Mouse (Mus musculus) forebrain, postnatal 0 days (tissue): ENCODE measurements around the gene D2hgdh. TPM values are rescaled to one million over a fixed set of nuclear protein-coding genes. Genes with fewer than 3 reads are reported as not detected.

ENCODE experiments used
- ATAC-seq: fragments of 200-750 bp; cut with Nextera tagmentation; 2 replicates; pipeline ENCODE4 v1.8.0; 2017; ENCODE audit warnings: mild to moderate bottlenecking, moderate library complexity
- DNase-seq: peaks from one replicate; pipeline ENCODE4 v3.0.0-alpha.2; 2015
- H3K27ac ChIP-seq: fragments of 300-500 bp; sonication (generic); 2 replicates; pipeline ENCODE4 v1.5.1; 2014; ENCODE audit warnings: low read depth, mild to moderate bottlenecking, antibody characterized with exemption, low read length, moderate library complexity, mixed read lengths
- H3K27me3 ChIP-seq: fragments of 300-500 bp; sonication (generic); 2 replicates; pipeline ENCODE4 v1.6.1; 2014; ENCODE audit warnings: mild to moderate bottlenecking, low read length, mixed read lengths; ENCODE audit not compliant: insufficient read depth
- H3K36me3 ChIP-seq: fragments of 300-500 bp; sonication (generic); 2 replicates; pipeline ENCODE4 v1.6.1; 2014; ENCODE audit warnings: mild to moderate bottlenecking, moderate library complexity; ENCODE audit not compliant: insufficient read depth
- H3K4me1 ChIP-seq: fragments of 300-500 bp; sonication (generic); 2 replicates; pipeline ENCODE4 v1.6.1; 2014; ENCODE audit warnings: antibody characterized with exemption; ENCODE audit not compliant: insufficient read depth
- H3K4me2 ChIP-seq: fragments of 300-500 bp; sonication (generic); 2 replicates; pipeline ENCODE4 v1.6.1; 2014; ENCODE audit warnings: low read depth, mild to moderate bottlenecking, moderate library complexity
- H3K4me3 ChIP-seq: fragments of 300-500 bp; sonication (generic); 2 replicates; pipeline ENCODE4 v1.5.1; 2014; ENCODE audit warnings: low read depth, low read length, mixed read lengths
- H3K9ac ChIP-seq: fragments of 300-500 bp; sonication (generic); 2 replicates; pipeline ENCODE4 v1.6.1; 2014; ENCODE audit warnings: mild to moderate bottlenecking
- H3K9me3 ChIP-seq: fragments of 300-500 bp; sonication (generic); 2 replicates; pipeline ENCODE4 v1.6.1; 2016; ENCODE audit warnings: low read length
- CTCF ChIP-seq: sonication (generic); IDR thresholded peaks from 2 replicates; pipeline ENCODE4 v1.5.1; 2016; ENCODE audit warnings: antibody characterized with exemption, control low read depth, low read depth
- WGBS: fragments of 180-500 bp; shearing (Covaris S2); extraction: QIAGEN DNeasy Blood & Tissue Kit; methylation state at CpG from one replicate; pipeline ENCODE4 v1.1.7; 2014; 5-methylcytosine and 5-hydroxymethylcytosine counted together
- polyA plus RNA-seq: library from polyadenylated mRNA; unstranded; fragments of >200 nt; fragmentation: Nextera tagmentation; extraction: Ambion mirVana; gene quantifications from 2 replicates; pipeline ENCODE4 v1.2.1, GENCODE M21; 2015
- total RNA-seq: library from RNA; depleted of rRNA; stranded (reverse); fragments of >200 nt; gene quantifications from 2 replicates; pipeline ENCODE4 v1.2.3, GENCODE M21; 2014

The D2hgdh gene
- total and polyA plus RNA-seq, 2 experiments from 2014 or later, result 11.2 to 13.4 TPM

GRCm38 (mm10) chr1:93811495-93812039 is 13.1 kb upstream of the D2hgdh start:
- no peaks in the 10 kb centered on the region for H3K9me3 ChIP-seq
- peaks cover 72% of the 10 kb centered on the region for H3K36me3 ChIP-seq
- TF ChIP-seq CTCF, result no peak
- H3K27me3 ChIP-seq, result no peaks in the 10 kb centered on the region
- WGBS, result 95% methylated on average over 8 of the region's 8 CpGs
- no peak overlapping the region for H3K9ac ChIP-seq
- DNase-seq (no peak), ATAC-seq (no peak)
- no peak overlapping the region for H3K27ac ChIP-seq
- no peak overlapping the region for H3K4me2 ChIP-seq
- no peak overlapping the region for H3K4me3 ChIP-seq
- H3K4me1 ChIP-seq, result no peaks in the 10 kb centered on the region

- Histone ChIP-seq H3K4me2 (no peak overlapping the region), H3K4me1 (no peaks in the 10 kb centered on the region), H3K4me3 (no peak overlapping the region), H3K9ac (no peak overlapping the region), H3K27me3 (no peaks in the 10 kb centered on the region), H3K36me3 (peaks cover 80% of the 10 kb centered on the region), H3K27ac (no peak overlapping the region), H3K9me3 (no peaks in the 10 kb centered on the region)
- ATAC-seq (no peak), DNase-seq (no peak)
- no peak for TF ChIP-seq CTCF
- WGBS, result 96% methylated on average over 8 of the region's 8 CpGs
Observed at GRCm38 (mm10) chr1:93817823-93818532, 6.7 kb upstream of the D2hgdh start.

- H3K36me3 ChIP-seq, result peaks cover 73% of the 10 kb centered on the region
- H3K27me3 ChIP-seq, result no peaks in the 10 kb centered on the region
- 89% methylated on average over 7 of the region's 7 CpGs for WGBS
Observed at GRCm38 (mm10) chr1:93818722-93819121, 6.0 kb upstream of the D2hgdh start.

GRCm38 (mm10) chr1:93823796-93824495 is 763 bp upstream of the D2hgdh start:
- peaks cover 24% of the 10 kb centered on the region for H3K36me3 ChIP-seq
- H3K27me3 ChIP-seq, result no peaks in the 10 kb centered on the region

More at GRCm38 (mm10) chr1:93818722-93819121, 6.0 kb upstream of the D2hgdh start:
- no peaks in the 10 kb centered on the region for H3K9me3 ChIP-seq
- no peak overlapping the region for H3K4me3 ChIP-seq
- no peaks in the 10 kb centered on the region for H3K4me1 ChIP-seq
- ATAC-seq, result no peak
- H3K4me2 ChIP-seq, result no peak overlapping the region
- H3K27ac ChIP-seq, result no peak overlapping the region
- DNase-seq, result no peak
- no peak overlapping the region for H3K9ac ChIP-seq
- no peak for TF ChIP-seq CTCF

DNA sequence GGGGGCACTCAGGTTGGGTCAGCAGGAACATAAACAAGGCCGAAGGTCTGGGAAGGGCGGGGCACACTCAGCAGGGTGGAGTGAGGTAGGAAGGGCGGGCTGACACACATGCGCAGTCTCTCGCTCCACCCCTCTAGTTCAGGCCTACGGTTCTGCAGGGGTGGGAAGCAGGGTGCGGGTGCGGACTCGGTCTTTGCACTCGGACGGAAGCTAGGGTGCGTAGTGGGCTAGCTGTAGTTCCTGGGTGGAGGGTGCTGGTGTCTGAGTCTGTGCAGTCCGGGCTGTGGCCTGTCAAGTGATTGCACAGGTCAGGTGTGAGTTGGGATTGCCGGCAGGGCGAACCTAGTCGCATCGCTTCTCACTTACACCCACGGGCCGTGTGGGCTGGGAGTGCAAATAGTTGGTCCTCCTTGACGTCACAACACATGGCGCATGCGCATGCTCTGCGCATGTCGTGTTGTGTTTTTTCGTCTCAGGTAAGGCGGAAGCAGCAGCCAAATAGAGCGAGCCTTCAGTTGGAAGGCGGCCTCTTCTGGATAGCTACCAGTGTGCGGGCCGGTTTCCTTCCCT is 481 bp downstream of the D2hgdh start:
- peak; percentile 96 for ATAC-seq
- peak; percentile 99 for DNase-seq
- Histone ChIP-seq H3K9me3 (no peaks in the 10 kb centered on the region), H3K9ac (peak overlapping the region; percentile 75), H3K36me3 (peaks cover 13% of the 10 kb centered on the region), H3K4me2 (peak overlapping the region; percentile 86), H3K27me3 (no peaks in the 10 kb centered on the region), H3K4me1 (peaks cover 13% of the 10 kb centered on the region; the same call in 1 of the 2 replicates), H3K27ac (peak overlapping the region; percentile 97), H3K4me3 (peak overlapping the region; percentile 59)
- 2% methylated on average over 30 of the region's 30 CpGs for WGBS
- TF ChIP-seq CTCF, result peak; percentile 55

More at GRCm38 (mm10) chr1:93823796-93824495, 763 bp upstream of the D2hgdh start:
- Histone ChIP-seq H3K9ac (no peak overlapping the region), H3K9me3 (no peaks in the 10 kb centered on the region), H3K4me1 (peaks cover 13% of the 10 kb centered on the region; the same call in 1 of the 2 replicates), H3K4me2 (no peak overlapping the region; the same call in 1 of the 2 replicates), H3K4me3 (no peak overlapping the region), H3K27ac (peak overlapping the region; percentile 97)
- no peak for TF ChIP-seq CTCF
- ATAC-seq (no peak), DNase-seq (no peak)
- WGBS, result 75% methylated on average over 3 of the region's 3 CpGs

DNA sequence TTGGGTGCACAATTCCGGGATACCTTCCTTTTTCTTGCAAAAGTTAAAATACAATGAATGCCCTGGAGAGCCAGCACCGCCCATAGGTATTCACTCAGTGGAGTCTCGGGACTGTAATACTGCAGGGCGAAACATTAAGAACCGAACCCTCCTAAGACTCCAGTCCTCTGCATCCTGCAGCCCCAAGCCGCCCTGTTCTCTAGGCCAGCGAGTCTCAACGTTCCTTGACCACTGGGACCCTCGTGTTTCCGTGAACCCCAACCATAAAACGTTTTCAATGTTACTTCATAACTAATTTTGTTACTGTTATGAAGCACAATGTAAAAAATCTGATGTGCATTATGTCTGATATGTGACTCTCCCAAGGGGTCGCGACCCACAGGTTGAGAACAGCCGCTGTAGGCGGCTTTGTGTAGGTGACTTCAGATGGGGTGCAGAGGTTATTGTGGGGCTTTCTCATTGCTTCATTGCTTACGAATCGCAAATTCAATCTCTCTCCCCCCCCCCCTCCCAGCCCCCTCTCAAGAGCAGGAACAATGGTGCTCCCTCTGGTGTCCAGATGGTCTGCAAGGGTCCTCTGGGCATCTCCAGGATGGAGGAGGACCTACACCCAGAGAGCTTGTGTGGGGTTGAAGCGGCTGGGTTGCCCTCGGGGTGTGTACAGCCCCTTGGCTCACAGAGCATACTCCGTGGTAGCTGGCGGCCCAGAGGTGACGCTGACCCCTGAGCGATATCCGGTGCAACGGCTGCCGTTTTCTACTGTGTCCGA is 1.2 kb downstream of the D2hgdh start:
- WGBS, result 45% methylated on average over 27 of the region's 27 CpGs
- peak overlapping the region; percentile 75 for H3K9ac ChIP-seq
- peak overlapping the region; percentile 86 for H3K4me2 ChIP-seq
- H3K27ac ChIP-seq, result peak overlapping the region; percentile 97
- peaks cover 13% of the 10 kb centered on the region; the same call in 1 of the 2 replicates for H3K4me1 ChIP-seq
- peak overlapping the region; percentile 59 for H3K4me3 ChIP-seq
- TF ChIP-seq CTCF, result no peak
- no peaks in the 10 kb centered on the region for H3K27me3 ChIP-seq
- no peaks in the 10 kb centered on the region for H3K9me3 ChIP-seq
- ATAC-seq (peak; percentile 19), DNase-seq (no peak)
- H3K36me3 ChIP-seq, result peaks cover 7% of the 10 kb centered on the region
